Mouse (Mus musculus) lung, embryonic 14.5 days (tissue): Measurements from ENCODE around the gene Slf2. TPM values are rescaled to one million over a fixed set of nuclear protein-coding genes. Genes with fewer than 3 reads are reported as not detected.

Experiments used
- ATAC-seq: fragments of 200-750 bp; cut with Nextera tagmentation; 2 replicates; pipeline ENCODE4 v1.8.0; 2017; ENCODE audit warnings: mild to moderate bottlenecking, moderate TSS enrichment, moderate library complexity; ENCODE audit not compliant: insufficient read depth
- DNase-seq: peaks from one replicate; pipeline ENCODE4 v3.0.0-alpha.2; 2015
- H3K27ac ChIP-seq: fragments of 300-500 bp; sonication (generic); 2 replicates; pipeline ENCODE4 v1.5.1; 2014; ENCODE audit warnings: low read depth, mild to moderate bottlenecking, moderate library complexity
- H3K27me3 ChIP-seq: fragments of 300-500 bp; sonication (generic); 2 replicates; pipeline ENCODE4 v1.6.1; 2014; ENCODE audit warnings: low read length, control low read depth; ENCODE audit not compliant: insufficient read depth
- H3K36me3 ChIP-seq: fragments of 300-500 bp; sonication (generic); 2 replicates; pipeline ENCODE4 v1.6.1; 2014; ENCODE audit warnings: control low read depth; ENCODE audit not compliant: insufficient read depth
- H3K4me1 ChIP-seq: fragments of 300-500 bp; sonication (generic); 2 replicates; pipeline ENCODE4 v1.6.1; 2014; ENCODE audit warnings: antibody characterized with exemption, control low read depth; ENCODE audit not compliant: insufficient read depth
- H3K4me2 ChIP-seq: fragments of 300-500 bp; sonication (generic); 2 replicates; pipeline ENCODE4 v1.6.1; 2014; ENCODE audit warnings: mild to moderate bottlenecking
- H3K4me3 ChIP-seq: fragments of 300-500 bp; sonication (generic); 2 replicates; pipeline ENCODE4 v1.5.1; 2014; ENCODE audit warnings: low read depth, low read length
- H3K9ac ChIP-seq: fragments of 300-500 bp; sonication (generic); 2 replicates; pipeline ENCODE4 v1.6.1; 2014
- H3K9me3 ChIP-seq: fragments of 300-500 bp; sonication (generic); 2 replicates; pipeline ENCODE4 v1.6.1; 2016; ENCODE audit warnings: low read depth, low read length, control low read depth
- CTCF ChIP-seq: IDR thresholded peaks from 2 replicates; pipeline ENCODE4 v1.5.1; 2016; ENCODE audit warnings: antibody characterized with exemption, low read depth
- WGBS: fragments of 180-500 bp; shearing (Covaris S2); extraction: QIAGEN DNeasy Blood & Tissue Kit; methylation state at CpG from one replicate; pipeline ENCODE4 v1.1.7; 2014; 5-methylcytosine and 5-hydroxymethylcytosine counted together
- polyA plus RNA-seq: library from polyadenylated mRNA; unstranded; fragments of >200 nt; fragmentation: Nextera tagmentation; extraction: Ambion mirVana; gene quantifications from 2 replicates; pipeline ENCODE4 v1.2.1, GENCODE M21; 2014

The Slf2 gene
- polyA plus RNA-seq, 1 experiment from 2014 or later, result 43.9 TPM

- H3K27ac ChIP-seq, result no peak overlapping the region
- no peaks in the 10 kb centered on the region for H3K27me3 ChIP-seq
- no peaks in the 10 kb centered on the region for H3K9me3 ChIP-seq
- no peak for TF ChIP-seq CTCF
- no peak overlapping the region for H3K4me2 ChIP-seq
- 88% methylated on average over 2 of the region's 2 CpGs for WGBS
- no peak overlapping the region for H3K9ac ChIP-seq
- ATAC-seq (no peak), DNase-seq (no peak)
- peaks cover 66% of the 10 kb centered on the region for H3K36me3 ChIP-seq
- H3K4me3 ChIP-seq, result no peak overlapping the region
- H3K4me1 ChIP-seq, result no peaks in the 10 kb centered on the region
These were observed 49.8 kb downstream of the Slf2 start for GRCm38 (mm10) chr19:44980787-44981186.

- Histone ChIP-seq H3K27me3 (no peaks in the 10 kb centered on the region), H3K9ac (no peak overlapping the region), H3K9me3 (no peaks in the 10 kb centered on the region), H3K4me2 (no peak overlapping the region), H3K4me3 (no peak overlapping the region), H3K4me1 (no peaks in the 10 kb centered on the region), H3K27ac (no peak overlapping the region), H3K36me3 (peaks cover 48% of the 10 kb centered on the region)
- 72% methylated on average over 7 of the region's 7 CpGs for WGBS
- TF ChIP-seq CTCF, result no peak
- ATAC-seq, result no peak
- DNase-seq, result no peak
These were observed 51.6 kb downstream of the Slf2 start for GRCm38 (mm10) chr19:44982477-44983115.

GRCm38 (mm10) chr19:44983366-44983765 lies 52.4 kb downstream of the Slf2 start:
- Histone ChIP-seq H3K27me3 (no peaks in the 10 kb centered on the region), H3K4me3 (no peak overlapping the region), H3K9me3 (no peaks in the 10 kb centered on the region), H3K36me3 (peaks cover 40% of the 10 kb centered on the region), H3K4me1 (no peaks in the 10 kb centered on the region), H3K9ac (no peak overlapping the region), H3K27ac (no peak overlapping the region), H3K4me2 (no peak overlapping the region)
- TF ChIP-seq CTCF, result no peak
- WGBS, result 90% methylated on average over 6 of the region's 6 CpGs
- DNase-seq (no peak), ATAC-seq (no peak)

- Histone ChIP-seq H3K4me1 (0 out of 2 replicates have a peak, but pooled peaks cover 2% of the 10 kb centered on the region), H3K27me3 (no peaks in the 10 kb centered on the region), H3K9me3 (no peaks in the 10 kb centered on the region), H3K4me3 (no peak overlapping the region), H3K27ac (no peak overlapping the region), H3K9ac (no peak overlapping the region), H3K4me2 (no peak overlapping the region), H3K36me3 (peaks cover 30% of the 10 kb centered on the region)
- 90% methylated on average over 4 of the region's 4 CpGs for WGBS
- TF ChIP-seq CTCF, result no peak
- no peak for ATAC-seq
- no peak for DNase-seq
These were observed 53.5 kb downstream of the Slf2 start for GRCm38 (mm10) chr19:44984420-44984819.

GRCm38 (mm10) chr19:44985159-44985988 lies 54.4 kb downstream of the Slf2 start:
- TF ChIP-seq CTCF, result no peak
- WGBS, result 40% methylated on average over 5 of the region's 5 CpGs

GRCm38 (mm10) chr19:44987004-44987403 lies 56.1 kb downstream of the Slf2 start:
- no peaks in the 10 kb centered on the region for H3K9me3 ChIP-seq
- peaks cover 7% of the 10 kb centered on the region for H3K4me1 ChIP-seq
- no peak overlapping the region for H3K4me2 ChIP-seq
- H3K27me3 ChIP-seq, result no peaks in the 10 kb centered on the region
- H3K4me3 ChIP-seq, result no peak overlapping the region
- peaks cover 7% of the 10 kb centered on the region for H3K36me3 ChIP-seq
- WGBS, result 72% methylated on average over 6 of the region's 6 CpGs
- ATAC-seq (no peak), DNase-seq (no peak)
- TF ChIP-seq CTCF, result no peak
- no peak overlapping the region for H3K9ac ChIP-seq
- no peak overlapping the region for H3K27ac ChIP-seq

More at GRCm38 (mm10) chr19:44985159-44985988, 54.4 kb downstream of the Slf2 start:
- Histone ChIP-seq H3K4me1 (peaks cover 7% of the 10 kb centered on the region), H3K9me3 (no peaks in the 10 kb centered on the region), H3K9ac (no peak overlapping the region), H3K36me3 (peaks cover 21% of the 10 kb centered on the region), H3K4me3 (no peak overlapping the region), H3K27me3 (no peaks in the 10 kb centered on the region), H3K4me2 (no peak overlapping the region), H3K27ac (no peak overlapping the region)
- ATAC-seq (no peak), DNase-seq (no peak)

- no peak for TF ChIP-seq CTCF
- Histone ChIP-seq H3K36me3 (peaks cover 2% of the 10 kb centered on the region; the same call in 1 of the 2 replicates), H3K4me2 (no peak overlapping the region), H3K9ac (no peak overlapping the region), H3K9me3 (no peaks in the 10 kb centered on the region), H3K27me3 (no peaks in the 10 kb centered on the region), H3K4me3 (no peak overlapping the region), H3K4me1 (peaks cover 10% of the 10 kb centered on the region), H3K27ac (no peak overlapping the region)
- DNase-seq, result no peak
- no peak for ATAC-seq
- WGBS, result 46% methylated on average over 6 of the region's 6 CpGs
These were observed 56.9 kb downstream of the Slf2 start for GRCm38 (mm10) chr19:44987851-44988250.
